In genomic region chr9:102758851-102759250, GRCm38 (mm10) we compare ENCODE assay signal across 9 mouse cellular contexts. TPM values are rescaled to one million over a fixed set of nuclear protein-coding genes. Genes with fewer than 3 reads are reported as not detected.
A peak's percentile ranks its signal among the peaks of the same experiment; 100 is the strongest.
DNase-seq lines count a peak whose midpoint lies in the region; ATAC-seq lines count a peak whose summit lies in the region.
"Had no signal": no experiment of that assay in that cellular context is flagged by ENCODE, and none has a peak within 500 bp of the region (broad histone marks: within the 10 kb centered on the region; RNA-seq: fewer than 3 reads in every experiment).

No protein-coding gene starts in this region.

- no peak for ATAC-seq in heart, embryonic 12.5 days (ENCODE audit: insufficient number of reproducible peaks, low FRiP score)
- no peak for ATAC-seq in limb, embryonic 12.5 days (ENCODE audit: insufficient number of reproducible peaks, insufficient read depth, low FRiP score, low TSS enrichment, low read depth)
- no peak for ATAC-seq in embryonic facial prominence, embryonic 12.5 days (ENCODE audit: insufficient number of reproducible peaks, insufficient read depth, low FRiP score, low TSS enrichment)
- ATAC-seq in liver, embryonic 11.5 days (replicated peaks; ENCODE audit: low FRiP score): no peak

- no peak for DNase-seq in heart, adult 9 months (ENCODE audit: low spot score in 2 of 2)
- DNase-seq in limb, embryonic 10.5 days (ENCODE audit: low spot score): no peak
- no peak for DNase-seq in liver, embryonic 11.5 days (ENCODE audit: low spot score)
- no peak for DNase-seq in c-Kit-positive CD71-positive TER-119-positive erythroid progenitor cells, embryonic 14.5 days (ENCODE audit: low spot score)
- no peak for DNase-seq in adrenal gland, adult 18-20 months (ENCODE audit: low spot score in 2 of 2)
- DNase-seq: embryo, embryonic 11 days had no signal

- 0 out of 2 replicates have a peak overlapping the region, but pooled peaks have one; percentile 40 for H3K9ac ChIP-seq in heart, embryonic 12.5 days
- no peak overlapping the region for H3K9ac ChIP-seq in limb, embryonic 12.5 days (replicated peaks)
- H3K9ac ChIP-seq in embryonic facial prominence, embryonic 12.5 days: no peak overlapping the region
- H3K9ac ChIP-seq in liver, embryonic 11.5 days (ENCODE audit: low read depth, low read length): no peak overlapping the region

- peak overlapping the region; percentile 74 for H3K27ac ChIP-seq in heart, embryonic 12.5 days (ENCODE audit: poor library complexity, severe bottlenecking)
- peak overlapping the region; percentile 32; the same call in 1 of the 2 replicates for H3K27ac ChIP-seq in limb, embryonic 12.5 days
- no peak overlapping the region for H3K27ac ChIP-seq in limb, embryonic 10.5 days
- H3K27ac ChIP-seq in embryonic facial prominence, embryonic 12.5 days: peak overlapping the region; percentile 63
- H3K27ac ChIP-seq in liver, embryonic 11.5 days (ENCODE audit: low read depth, low read length): peak overlapping the region; percentile 4; the same call in 1 of the 2 replicates

- H3K4me2 ChIP-seq in heart, embryonic 12.5 days: no peak overlapping the region
- no peak overlapping the region for H3K4me2 ChIP-seq in limb, embryonic 12.5 days
- no peak overlapping the region for H3K4me2 ChIP-seq in embryonic facial prominence, embryonic 12.5 days (replicated peaks)
- H3K4me2 ChIP-seq in liver, embryonic 11.5 days: no peak overlapping the region

- H3K36me3 ChIP-seq in heart, embryonic 12.5 days: no peaks in the 10 kb centered on the region
- H3K36me3 ChIP-seq in limb, embryonic 12.5 days: no peaks in the 10 kb centered on the region
- no peaks in the 10 kb centered on the region for H3K36me3 ChIP-seq in limb, embryonic 10.5 days
- H3K36me3 ChIP-seq in embryonic facial prominence, embryonic 12.5 days: no peaks in the 10 kb centered on the region
- no peaks in the 10 kb centered on the region for H3K36me3 ChIP-seq in liver, embryonic 11.5 days (ENCODE audit: control insufficient read depth, insufficient read depth, low read length)

- no peaks in the 10 kb centered on the region for H3K9me3 ChIP-seq in heart, embryonic 12.5 days (replicated peaks)
- H3K9me3 ChIP-seq in limb, embryonic 12.5 days: no peaks in the 10 kb centered on the region
- H3K9me3 ChIP-seq in limb, embryonic 10.5 days (replicated peaks): no peaks in the 10 kb centered on the region
- H3K9me3 ChIP-seq in embryonic facial prominence, embryonic 12.5 days: no peaks in the 10 kb centered on the region
- H3K9me3 ChIP-seq in liver, embryonic 11.5 days (ENCODE audit: control insufficient read depth, low read length): no peaks in the 10 kb centered on the region

- no peak overlapping the region for H3K4me3 ChIP-seq in heart, embryonic 12.5 days
- H3K4me3 ChIP-seq in limb, embryonic 12.5 days (replicated peaks): no peak overlapping the region
- H3K4me3 ChIP-seq in limb, embryonic 10.5 days: no peak overlapping the region
- H3K4me3 ChIP-seq in embryonic facial prominence, embryonic 12.5 days: no peak overlapping the region
- H3K4me3 ChIP-seq in liver, embryonic 11.5 days (ENCODE audit: low read depth, low read length): no peak overlapping the region

- 41% methylated on average over 1 of the region's 1 CpGs for WGBS in heart, embryonic 12.5 days
- 30% methylated on average over 1 of the region's 1 CpGs for WGBS in limb, embryonic 12.5 days
- WGBS in limb, embryonic 10.5 days: 57% methylated on average over 1 of the region's 1 CpGs
- 12% methylated on average over 1 of the region's 1 CpGs for WGBS in embryonic facial prominence, embryonic 12.5 days
- WGBS in liver, embryonic 11.5 days: 8% methylated on average over 1 of the region's 1 CpGs

- H3K27me3 ChIP-seq in heart, embryonic 12.5 days (replicated peaks): no peaks in the 10 kb centered on the region
- no peaks in the 10 kb centered on the region for H3K27me3 ChIP-seq in limb, embryonic 12.5 days
- H3K27me3 ChIP-seq in limb, embryonic 10.5 days (ENCODE audit: low read depth, poor library complexity, severe bottlenecking): no peaks in the 10 kb centered on the region
- no peaks in the 10 kb centered on the region for H3K27me3 ChIP-seq in embryonic facial prominence, embryonic 12.5 days
- no peaks in the 10 kb centered on the region for H3K27me3 ChIP-seq in liver, embryonic 11.5 days (replicated peaks; ENCODE audit: control insufficient read depth, insufficient read depth, low read length)

- peaks cover 45% of the 10 kb centered on the region for H3K4me1 ChIP-seq in heart, embryonic 12.5 days (replicated peaks)
- peaks cover 26% of the 10 kb centered on the region for H3K4me1 ChIP-seq in limb, embryonic 12.5 days (replicated peaks)
- H3K4me1 ChIP-seq in limb, embryonic 10.5 days: peaks cover 16% of the 10 kb centered on the region
- H3K4me1 ChIP-seq in embryonic facial prominence, embryonic 12.5 days: peaks cover 20% of the 10 kb centered on the region
- H3K4me1 ChIP-seq in liver, embryonic 11.5 days (replicated peaks; ENCODE audit: control insufficient read depth, insufficient read depth, low read length): no peaks in the 10 kb centered on the region

RNA-seq across cellular contexts. Expression of gene Amotl2, which starts 42.4 kb away (rescaled TPM):
- 59.2 and 61.6 TPM in 2 replicates for polyA plus RNA-seq in heart, embryonic 12.5 days (2016; fragmentation: Nextera tagmentation; extraction: Ambion mirVana)
- polyA plus RNA-seq in limb, embryonic 12.5 days (2016; fragmentation: Nextera tagmentation; extraction: Ambion mirVana): 73.1 and 73.9 TPM in 2 replicates
- polyA plus RNA-seq in limb, embryonic 10.5 days (2016; fragmentation: Nextera tagmentation; extraction: Ambion mirVana): 41.6 and 49.1 TPM in 2 replicates
- 79.5 and 80.6 TPM in 2 replicates for polyA plus RNA-seq in embryonic facial prominence, embryonic 12.5 days (2016; fragmentation: Nextera tagmentation; extraction: Ambion mirVana)
- polyA plus RNA-seq in liver, embryonic 11.5 days (2014; fragmentation: Nextera tagmentation; extraction: Ambion mirVana): 17.4 and 18.8 TPM in 2 replicates
- total RNA-seq in adrenal gland, adult 18-20 months (2021): 100 to 1,000 TPM in 1 of 2 experiments, 10 to 100 TPM in 1; 73.0 to 202 TPM
